Mouse (Mus musculus) left cerebral cortex, adult 18-20 months (tissue): Measurements from ENCODE around the gene Olfr1198. TPM values are rescaled to one million over a fixed set of nuclear protein-coding genes. Genes with fewer than 3 reads are reported as not detected.

Experiments used
- DNase-seq, 2 experiments: peaks; one replicate each; pipeline ENCODE4 v3.0.0; 2021 to 2022; ENCODE audit warnings: low spot score in 2 of 2, mixed read lengths in 1 of 2
- long read RNA-seq, 2 experiments: library from polyadenylated mRNA; stranded (forward); transcript quantifications; one replicate each; pipeline ENCODE4 v2.0.0; 2021
- total RNA-seq, 2 experiments: library from RNA; stranded (reverse); gene quantifications; 2 replicates each; pipeline ENCODE4 v1.2.3; 2021

The Olfr1198 gene
- total RNA-seq = not detected
- long read RNA-seq, experiment 1 = 0 reads
- long read RNA-seq, experiment 2 = 0 reads

DNA sequence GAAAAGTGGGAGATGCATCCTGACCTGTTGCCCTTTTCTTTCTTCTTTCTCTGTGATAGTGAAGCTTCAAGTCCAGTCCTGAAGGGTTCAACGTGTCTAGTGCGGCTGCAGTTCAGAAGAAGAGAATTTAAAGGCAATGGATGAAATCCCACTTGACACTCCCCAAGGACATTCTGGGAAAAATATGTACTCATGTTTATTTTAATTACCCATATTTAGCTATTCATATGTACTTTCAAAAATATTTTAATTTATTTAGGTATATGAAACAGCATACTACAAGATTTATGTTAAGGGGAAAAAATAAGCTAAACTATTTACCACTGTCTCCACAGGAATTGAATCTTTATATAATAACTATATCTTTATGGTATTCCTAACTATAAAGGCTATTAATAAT, at the start of gene Olfr1198:
Gene Olfr1198, minus strand, starts transcription at position 101 of the 400 bp plus-strand sequence.
- no peak for DNase-seq

- no peak for DNase-seq
Measured at GRCm38 (mm10) chr2:88792736-88793135, 41.6 kb upstream of the Olfr1198 start, which contains the start of gene Olfr1201. Olfr1201 (plus strand) TSS chr2:88793036.

DNA sequence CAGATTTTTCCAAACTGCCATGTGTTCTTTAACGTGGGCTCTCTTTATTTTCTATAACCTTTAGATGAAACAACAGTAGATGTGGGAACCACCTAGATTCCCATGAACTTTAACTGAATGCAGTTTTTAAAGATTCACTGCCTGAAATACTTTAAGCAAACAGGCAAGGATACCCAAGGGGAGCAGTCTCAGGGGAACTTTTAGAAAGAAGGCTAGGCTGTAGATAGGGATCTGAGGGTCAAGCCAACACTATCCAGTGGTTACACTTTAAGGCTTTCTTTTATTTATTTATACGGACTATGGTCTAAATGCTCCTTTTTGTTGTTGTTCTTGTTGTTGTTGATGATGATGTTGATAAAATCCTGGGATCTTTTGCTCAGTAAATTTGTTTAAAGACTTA, 19.2 kb upstream of the Olfr1198 start, which contains the start of gene Olfr1200:
Gene Olfr1200, minus strand, starts transcription at position 101 of the 400 bp plus-strand sequence.
- no peak for DNase-seq

DNA sequence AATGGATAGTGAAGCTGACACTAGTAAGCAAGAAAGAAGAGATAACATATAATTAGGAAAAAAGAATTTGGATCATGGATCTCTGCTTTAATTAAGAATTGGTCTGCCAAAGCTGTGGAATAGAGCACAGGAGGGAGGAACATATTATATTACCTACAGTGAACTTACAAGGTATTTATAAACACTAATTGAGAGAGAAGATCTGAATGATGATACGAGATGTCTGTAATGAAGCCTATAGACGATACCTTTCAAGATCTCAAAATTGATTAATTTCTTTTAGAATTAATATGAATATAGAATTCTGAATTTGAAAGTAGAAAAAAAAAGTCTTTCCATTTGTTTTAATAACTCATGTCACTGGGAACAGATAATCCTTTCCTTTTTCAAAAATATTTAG, 9.2 kb upstream of the Olfr1198 start, which contains the start of gene Olfr1199:
Gene Olfr1199, minus strand, starts transcription at position 101 of the 400 bp plus-strand sequence.
- DNase-seq = no peak

DNA sequence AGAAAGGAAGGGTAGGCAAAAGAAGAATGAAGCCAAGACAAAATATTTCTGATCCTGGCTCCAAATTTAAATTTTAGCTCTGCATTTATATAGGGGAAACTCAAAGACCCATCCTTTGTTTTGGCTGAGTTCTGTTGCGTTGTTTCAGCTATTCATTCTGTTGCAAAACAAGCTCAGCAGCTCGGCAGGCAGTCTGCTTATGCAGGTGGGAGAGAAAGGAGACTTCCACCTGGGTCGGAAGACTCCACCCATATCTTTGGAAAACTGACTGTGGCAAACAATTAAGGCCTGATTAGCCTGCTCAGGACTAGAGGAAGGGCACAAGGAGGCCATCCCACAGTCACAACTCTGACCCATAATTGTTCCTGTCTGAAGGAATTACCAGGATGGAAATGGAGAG, 7.8 kb downstream of the Olfr1198 start:
- DNase-seq = no peak

- no peak for DNase-seq
Measured at GRCm38 (mm10) chr2:88732266-88732665, 18.9 kb downstream of the Olfr1198 start, which contains the start of gene Olfr1197. Olfr1197 (minus strand) TSS chr2:88732366.

GRCm38 (mm10) chr2:88704497-88704896, 46.7 kb downstream of the Olfr1198 start, which contains the start of gene Olfr1196:
Olfr1196 (minus strand) TSS chr2:88704597.
- no peak for DNase-seq

Other genes with a start within 250 kb of the Olfr1198 start
- not detected for gene Olfr1186, start 232.8 kb downstream of the Olfr1198 start, total RNA-seq
- not detected for gene Olfr1188, start 194.4 kb downstream of the Olfr1198 start, total RNA-seq
- gene Olfr1189, start 164.9 kb downstream of the Olfr1198 start, total RNA-seq = not detected
- not detected for gene Olfr1191-ps1, start 110.8 kb downstream of the Olfr1198 start, total RNA-seq
- not detected for gene Olfr1192-ps1, start 102.9 kb downstream of the Olfr1198 start, total RNA-seq
- gene Olfr1193, start 75.7 kb downstream of the Olfr1198 start, total RNA-seq = not detected
- gene Olfr1195, start 62.2 kb downstream of the Olfr1198 start, total RNA-seq = not detected
- gene Olfr1196, start 46.8 kb downstream of the Olfr1198 start, total RNA-seq = not detected
- gene Olfr1197, start 19.0 kb downstream of the Olfr1198 start, total RNA-seq = not detected
- gene Olfr1199, start 9.1 kb upstream of the Olfr1198 start, total RNA-seq = not detected
- not detected for gene Olfr1200, start 19.1 kb upstream of the Olfr1198 start, total RNA-seq
- not detected for gene Olfr1201, start 41.7 kb upstream of the Olfr1198 start, total RNA-seq
- not detected for gene Olfr1202, start 63.1 kb upstream of the Olfr1198 start, total RNA-seq
- not detected for gene Olfr1205, start 78.4 kb upstream of the Olfr1198 start, total RNA-seq
- gene Olfr1204, start 97.9 kb upstream of the Olfr1198 start, total RNA-seq = not detected
- not detected for gene Olfr1206, start 111.9 kb upstream of the Olfr1198 start, total RNA-seq
- not detected for gene Olfr1208, start 150.9 kb upstream of the Olfr1198 start, total RNA-seq
- gene Olfr1209, start 163.8 kb upstream of the Olfr1198 start, total RNA-seq = not detected
- gene Olfr1211, start 186.7 kb upstream of the Olfr1198 start, total RNA-seq = not detected
- not detected for gene Olfr1212, start 202.6 kb upstream of the Olfr1198 start, total RNA-seq
- gene Gm13762, start 228.9 kb upstream of the Olfr1198 start, total RNA-seq = not detected
- not detected for gene Olfr1214, start 241.3 kb upstream of the Olfr1198 start, total RNA-seq